Mouse (Mus musculus) colon, adult 2 months (tissue): ENCODE data around the gene Arpp19. TPM values are rescaled to one million over a fixed set of nuclear protein-coding genes. Genes with fewer than 3 reads are reported as not detected.

Experiments used
- polyA plus RNA-seq: library from polyadenylated mRNA; depleted of rRNA; stranded (reverse); fragments of >200 nt; gene quantifications from 2 replicates; pipeline ENCODE4 v1.2.3, GENCODE M21; 2012; rRNA removed

Gene Arpp19
- polyA plus RNA-seq: 6.7 and 6.9 TPM in 2 replicates

DNA sequence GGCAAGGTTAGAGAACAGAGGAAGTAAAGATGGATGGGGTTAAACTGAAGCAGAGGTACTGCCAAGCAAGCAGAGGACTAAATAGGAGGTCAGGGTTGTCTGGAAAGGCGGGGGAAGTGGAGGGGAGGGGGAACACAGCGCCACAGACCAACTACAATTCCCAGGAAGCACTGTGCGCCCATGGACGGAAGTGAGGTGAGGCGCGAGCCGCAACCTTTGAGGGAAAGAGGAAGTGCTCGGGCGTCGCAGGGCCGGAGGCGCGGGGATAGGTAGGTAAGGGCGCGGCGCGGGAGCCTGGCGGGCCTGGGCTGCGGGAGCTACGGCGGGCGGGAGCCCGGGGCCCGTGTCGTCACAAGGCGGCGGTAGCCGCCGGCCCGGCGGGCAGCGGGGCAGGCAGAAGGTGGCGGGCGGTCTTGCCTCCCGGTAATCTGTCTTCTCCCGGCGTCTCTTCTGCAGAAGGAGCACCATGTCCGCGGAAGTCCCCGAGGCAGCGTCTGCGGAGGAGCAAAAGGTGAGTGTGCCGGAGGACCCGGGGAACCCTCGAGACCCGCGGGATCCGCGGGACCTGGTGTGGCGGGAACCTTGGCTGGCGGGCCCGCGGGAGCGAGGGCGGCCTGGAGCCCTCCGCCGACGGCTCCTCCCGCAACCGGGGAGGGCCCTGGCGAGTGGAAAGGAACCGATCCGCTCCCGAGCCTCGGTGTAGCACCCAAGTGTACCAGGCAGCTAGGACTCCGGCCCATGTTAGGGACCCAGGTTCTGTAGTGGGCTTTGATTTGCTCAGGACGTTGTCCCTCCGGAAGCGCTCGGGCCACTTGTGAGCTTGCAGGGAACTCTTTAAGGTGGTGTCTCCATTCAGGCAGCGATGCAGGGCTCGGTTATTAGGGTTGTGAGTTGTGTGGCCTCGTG lies at the start of gene Arpp19:
Gene Arpp19, plus strand, starts transcription at position 164 of the 906 bp plus-strand sequence.

DNA sequence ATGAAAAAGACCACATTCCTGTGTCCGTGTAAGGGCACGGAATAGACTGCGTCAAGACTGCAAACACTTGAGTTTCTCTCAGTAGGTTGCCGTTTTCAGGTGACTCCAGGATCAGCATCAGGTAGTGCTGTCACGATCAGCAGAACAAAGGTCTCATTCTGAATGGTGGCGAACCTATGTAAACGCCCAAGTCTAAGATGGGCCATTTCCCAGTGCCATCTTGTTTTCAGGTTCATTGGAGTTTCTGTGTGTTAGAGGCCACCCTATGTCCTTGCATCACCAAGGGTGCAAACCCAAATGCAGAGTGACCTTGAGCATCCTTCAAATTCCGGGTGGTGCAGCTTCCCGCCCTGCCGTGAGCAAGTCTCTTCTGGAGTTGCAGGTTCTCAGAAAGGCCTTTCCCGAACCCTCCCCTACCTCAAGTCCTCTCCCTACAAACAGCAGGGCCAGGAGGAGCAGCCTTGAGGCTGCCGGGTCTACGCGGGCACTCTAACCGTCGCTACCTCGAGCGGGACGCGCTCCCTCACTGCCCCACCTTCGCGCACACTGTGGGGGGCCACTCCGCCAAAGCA lies 33.1 kb downstream of the Arpp19 start, which contains the start of gene Myo5a:
Gene Myo5a, plus strand, starts transcription at position 559 of the 572 bp plus-strand sequence.

Other genes with a start within 250 kb of the Arpp19 start
- gene Onecut1, start 175.7 kb upstream of the Arpp19 start, polyA plus RNA-seq: 0.03 and 0.09 TPM in 2 replicates
- gene Fam214a, start 84.7 kb upstream of the Arpp19 start, polyA plus RNA-seq: 3.6 and 4.7 TPM in 2 replicates
- 1.3 and 1.9 TPM in 2 replicates for gene Myo5a, start 33.4 kb downstream of the Arpp19 start, polyA plus RNA-seq
- gene Myo5c, start 194.4 kb downstream of the Arpp19 start, polyA plus RNA-seq: 64.1 and 71.4 TPM in 2 replicates